Mouse (Mus musculus) liver, embryonic 15.5 days (tissue): Measurements from ENCODE around the gene Wdr82. TPM values are rescaled to one million over a fixed set of nuclear protein-coding genes. Genes with fewer than 3 reads are reported as not detected.

Source experiments
- ATAC-seq: fragments of 200-750 bp; cut with Nextera tagmentation; 2 replicates; pipeline ENCODE4 v1.8.0; 2017; ENCODE audit warnings: moderate number of reproducible peaks, mild to moderate bottlenecking, moderate library complexity; ENCODE audit not compliant: insufficient read depth
- H3K27ac ChIP-seq: fragments of 300-500 bp; sonication (generic); replicated peaks from 2 replicates; pipeline ENCODE4 v1.5.1; 2015; ENCODE audit warnings: mild to moderate bottlenecking, inconsistent platforms
- H3K27me3 ChIP-seq: fragments of 300-500 bp; sonication (generic); 2 replicates; pipeline ENCODE4 v1.6.1; 2015; ENCODE audit warnings: mild to moderate bottlenecking, inconsistent platforms
- H3K36me3 ChIP-seq: fragments of 300-500 bp; sonication (generic); replicated peaks from 2 replicates; pipeline ENCODE4 v1.6.1; 2015; ENCODE audit warnings: moderate library complexity, mild to moderate bottlenecking, inconsistent platforms
- H3K4me1 ChIP-seq: fragments of 300-500 bp; sonication (generic); replicated peaks from 2 replicates; pipeline ENCODE4 v1.6.1; 2015; ENCODE audit warnings: inconsistent platforms
- H3K4me2 ChIP-seq: fragments of 300-500 bp; sonication (generic); 2 replicates; pipeline ENCODE4 v1.6.1; 2015; ENCODE audit warnings: moderate library complexity, mild to moderate bottlenecking, inconsistent platforms
- H3K4me3 ChIP-seq: fragments of 300-500 bp; sonication (generic); replicated peaks from 2 replicates; pipeline ENCODE4 v1.5.1; 2015; ENCODE audit warnings: mild to moderate bottlenecking, inconsistent platforms
- H3K9ac ChIP-seq: fragments of 300-500 bp; sonication (generic); 2 replicates; pipeline ENCODE4 v1.6.1; 2015; ENCODE audit warnings: moderate library complexity, mild to moderate bottlenecking, inconsistent platforms
- H3K9me3 ChIP-seq: fragments of 300-500 bp; sonication (generic); replicated peaks from 2 replicates; pipeline ENCODE4 v1.6.1; 2016; ENCODE audit warnings: inconsistent platforms
- WGBS: fragments of 180-500 bp; shearing (Covaris S2); methylation state at CpG from one replicate; pipeline ENCODE4 v1.1.7; 2015; ENCODE audit warnings: mixed read lengths; ENCODE audit not compliant: insufficient replicate concordance; 5-methylcytosine and 5-hydroxymethylcytosine counted together
- polyA plus RNA-seq: library from polyadenylated mRNA; unstranded; fragments of >200 nt; fragmentation: Nextera tagmentation; extraction: Ambion mirVana; gene quantifications from 2 replicates; pipeline ENCODE4 v1.2.1, GENCODE M21; 2015

The Wdr82 gene
- polyA plus RNA-seq, 1 experiment from 2014 or later = 7.3 TPM

DNA sequence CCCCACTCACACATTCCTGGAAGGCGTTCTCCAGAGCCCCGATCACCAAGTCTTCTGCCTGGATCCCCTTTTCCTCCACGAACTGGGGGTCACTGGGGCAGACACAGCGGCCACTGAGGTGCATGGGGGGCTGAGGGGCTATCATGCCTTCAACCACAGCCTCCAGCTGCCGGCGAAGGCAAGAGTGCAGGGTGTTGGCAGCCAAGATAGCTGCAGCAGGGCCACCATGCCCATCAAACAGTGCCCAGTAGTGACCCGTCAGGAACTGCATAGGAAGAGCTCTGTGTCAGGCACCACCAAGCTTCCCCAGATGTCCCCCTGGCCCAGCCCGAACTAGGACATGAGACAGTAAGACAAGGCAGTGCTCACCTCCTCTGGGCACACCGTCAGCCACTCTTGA, 27.0 kb downstream of the Wdr82 start:
- WGBS = 71% methylated on average over 9 of the region's 9 CpGs
- H3K9ac ChIP-seq = no peak overlapping the region
- H3K4me1 ChIP-seq = peaks cover 34% of the 10 kb centered on the region
- H3K9me3 ChIP-seq = no peaks in the 10 kb centered on the region
- peak overlapping the region; percentile 85; the same call in 1 of the 2 replicates for H3K4me2 ChIP-seq
- peaks cover 11% of the 10 kb centered on the region; the same call in 1 of the 2 replicates for H3K36me3 ChIP-seq
- H3K4me3 ChIP-seq = peak overlapping the region; percentile 67; the same call in 1 of the 2 replicates
- H3K27me3 ChIP-seq = peaks cover 15% of the 10 kb centered on the region; the same call in 1 of the 2 replicates
- H3K27ac ChIP-seq = no peak overlapping the region
- ATAC-seq = no peak

DNA sequence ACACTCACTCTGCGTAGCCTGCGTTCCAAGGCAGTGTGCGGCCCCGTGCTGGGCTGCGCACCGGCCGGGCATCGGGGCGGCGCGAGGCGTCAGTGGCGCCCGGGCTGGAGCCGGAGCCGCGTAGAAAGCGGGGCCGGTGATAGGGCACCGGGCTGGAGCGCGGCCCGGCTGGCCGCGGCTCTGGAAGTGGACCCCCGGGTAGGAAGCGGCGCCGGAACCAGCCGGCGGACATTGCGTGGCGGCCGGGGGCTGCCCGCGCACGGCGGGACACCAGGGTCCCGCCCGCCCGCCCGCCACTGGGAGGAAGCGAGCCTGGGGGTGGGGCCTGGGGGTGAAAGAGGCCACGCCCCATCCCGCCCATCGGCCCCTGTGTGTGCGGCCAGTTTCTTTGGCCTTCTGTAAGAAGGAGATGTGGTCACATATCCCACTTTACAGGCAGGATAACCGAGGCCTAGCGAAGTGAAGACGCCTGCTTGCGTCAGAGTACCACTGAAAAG, 28.3 kb downstream of the Wdr82 start:
- Histone ChIP-seq H3K27me3 (peaks cover 15% of the 10 kb centered on the region; the same call in 1 of the 2 replicates), H3K4me3 (peak overlapping the region; percentile 67), H3K27ac (peak overlapping the region; percentile 38), H3K4me1 (peaks cover 46% of the 10 kb centered on the region), H3K36me3 (peaks cover 8% of the 10 kb centered on the region; the same call in 1 of the 2 replicates), H3K9ac (peak overlapping the region; percentile 65), H3K9me3 (no peaks in the 10 kb centered on the region), H3K4me2 (peak overlapping the region; percentile 85)
- under 1% methylated on average over 51 of the region's 51 CpGs for WGBS
- ATAC-seq = peak; percentile 58

DNA sequence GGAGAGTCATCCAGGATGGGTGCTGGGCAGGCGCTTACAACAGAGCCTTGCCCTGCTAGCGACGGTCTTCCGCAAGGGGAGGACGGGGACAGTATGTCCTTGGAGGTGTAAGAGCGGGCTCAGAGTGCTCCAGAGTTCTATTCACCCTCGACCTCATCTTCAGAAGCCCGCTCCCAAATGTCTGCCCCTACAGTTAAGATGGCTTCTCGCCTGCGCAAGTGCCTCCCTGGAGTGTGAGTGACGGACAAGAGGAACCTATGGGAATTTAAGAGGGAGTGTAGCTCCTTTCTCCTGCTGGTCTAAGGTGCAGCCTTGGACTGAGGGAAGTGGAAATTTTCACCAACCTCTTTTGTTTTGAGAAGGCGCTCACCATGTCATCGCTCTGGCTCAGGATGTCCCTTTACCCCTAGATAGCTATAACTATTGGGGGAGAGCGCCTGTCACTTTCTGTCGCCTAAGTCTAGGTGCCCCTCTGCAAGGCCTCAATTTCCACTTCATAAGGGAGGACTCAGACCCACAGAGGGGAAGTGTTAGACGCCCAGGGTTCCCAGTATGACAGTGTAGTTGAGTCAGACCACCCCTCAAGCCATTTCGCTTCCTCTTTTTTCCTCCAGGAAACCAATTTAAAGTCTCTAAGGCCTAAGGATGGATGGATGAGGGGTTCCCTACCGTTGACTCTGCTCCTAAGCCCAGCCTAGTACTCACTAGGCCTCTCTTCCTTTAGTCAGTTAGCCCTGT, 29.0 kb downstream of the Wdr82 start, which contains the start of gene Ppm1m:
TSS of gene Ppm1m (minus strand) at position 212 of the 738 bp plus-strand sequence.
- Histone ChIP-seq H3K9me3 (no peaks in the 10 kb centered on the region), H3K36me3 (peaks cover 8% of the 10 kb centered on the region; the same call in 1 of the 2 replicates), H3K4me1 (peaks cover 52% of the 10 kb centered on the region), H3K27ac (peak within 1 kb of the TSS; percentile 38), H3K4me3 (peak within 1 kb of the TSS; percentile 67), H3K27me3 (peaks cover 15% of the 10 kb centered on the region; the same call in 1 of the 2 replicates), H3K4me2 (peak within 1 kb of the TSS; percentile 85), H3K9ac (peak within 1 kb of the TSS; percentile 65)
- 0 out of 2 replicates have a peak, but pooled peaks have one; percentile 9 for ATAC-seq
- WGBS = 33% methylated on average over 18 of the region's 18 CpGs

DNA sequence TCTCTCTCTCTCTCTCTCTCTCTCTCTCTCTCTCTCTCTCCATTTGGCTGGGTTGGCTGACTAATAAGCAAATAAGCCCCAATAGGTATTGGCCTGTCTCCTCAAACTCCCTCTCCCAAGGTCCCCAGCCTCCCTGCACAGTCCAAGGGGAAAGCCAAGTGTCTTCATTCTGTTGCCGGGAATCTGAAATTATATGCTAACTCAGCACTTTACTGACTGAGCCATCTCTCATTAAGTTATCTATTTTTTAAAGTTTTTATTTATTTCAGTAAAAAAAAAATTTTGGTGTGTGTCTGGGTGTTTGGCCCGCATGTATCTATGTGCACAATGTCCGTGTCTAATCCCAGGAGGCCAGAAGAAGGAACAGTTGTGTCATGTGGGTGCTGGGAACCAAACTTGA, 31.2 kb downstream of the Wdr82 start:
- Histone ChIP-seq H3K36me3 (no peaks in the 10 kb centered on the region), H3K9me3 (no peaks in the 10 kb centered on the region), H3K27ac (no peak overlapping the region), H3K27me3 (peaks cover 15% of the 10 kb centered on the region; the same call in 1 of the 2 replicates), H3K9ac (no peak overlapping the region), H3K4me2 (peak overlapping the region; percentile 96), H3K4me3 (peak overlapping the region; percentile 75), H3K4me1 (peaks cover 63% of the 10 kb centered on the region)
- WGBS = 73% methylated on average over 3 of the region's 3 CpGs
- no peak for ATAC-seq

DNA sequence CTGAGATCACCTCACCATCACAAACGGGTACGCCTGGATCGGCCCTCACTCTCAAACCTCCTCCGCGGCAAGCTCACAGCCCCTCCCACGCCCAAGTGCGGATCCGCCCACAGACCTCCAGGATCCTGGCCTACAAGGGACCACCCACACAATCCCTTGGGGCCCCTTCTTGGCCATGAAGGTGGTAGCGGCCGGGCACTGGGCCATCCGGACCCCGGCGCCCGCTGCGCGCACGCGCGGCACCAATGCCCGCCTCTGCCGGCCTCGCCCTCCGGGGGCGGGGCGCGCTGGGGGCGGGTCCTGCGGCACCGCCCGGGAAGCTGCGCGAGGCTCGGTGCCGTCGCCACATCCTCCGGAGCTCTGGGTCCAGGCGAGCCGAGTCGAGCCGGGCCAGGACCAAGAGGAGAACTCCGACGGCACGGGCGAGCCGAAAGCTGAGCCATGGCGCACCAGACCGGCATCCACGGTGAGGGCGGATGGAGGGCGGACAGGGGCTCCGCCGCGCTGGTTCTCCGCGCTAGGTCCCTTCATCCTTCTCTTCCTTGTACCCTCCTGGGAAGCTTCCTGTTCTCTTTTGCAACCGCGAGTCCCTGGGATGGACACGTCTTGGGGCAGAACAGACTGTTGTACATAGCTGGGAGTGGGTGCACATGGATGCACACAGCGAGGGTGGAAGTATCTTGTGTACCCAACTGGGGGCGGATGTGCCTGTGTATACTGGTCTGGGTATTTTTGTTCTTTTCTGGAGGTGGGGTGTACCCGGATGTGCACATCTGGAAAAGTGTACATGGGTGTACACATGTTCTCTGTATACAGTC, 32.3 kb downstream of the Wdr82 start, which contains the start of gene Twf2:
TSS of gene Twf2 (plus strand) at position 290 of the 818 bp plus-strand sequence.
- H3K27ac ChIP-seq = peak within 1 kb of the TSS; percentile 65
- H3K4me3 ChIP-seq = peak within 1 kb of the TSS; percentile 75
- no peaks in the 10 kb centered on the region for H3K36me3 ChIP-seq
- H3K4me1 ChIP-seq = peaks cover 58% of the 10 kb centered on the region
- H3K9ac ChIP-seq = peak within 1 kb of the TSS; percentile 69
- peaks cover 10% of the 10 kb centered on the region; the same call in 1 of the 2 replicates for H3K27me3 ChIP-seq
- WGBS = under 1% methylated on average over 61 of the region's 61 CpGs
- no peaks in the 10 kb centered on the region for H3K9me3 ChIP-seq
- ATAC-seq = peak; percentile 84
- H3K4me2 ChIP-seq = peak within 1 kb of the TSS; percentile 96

DNA sequence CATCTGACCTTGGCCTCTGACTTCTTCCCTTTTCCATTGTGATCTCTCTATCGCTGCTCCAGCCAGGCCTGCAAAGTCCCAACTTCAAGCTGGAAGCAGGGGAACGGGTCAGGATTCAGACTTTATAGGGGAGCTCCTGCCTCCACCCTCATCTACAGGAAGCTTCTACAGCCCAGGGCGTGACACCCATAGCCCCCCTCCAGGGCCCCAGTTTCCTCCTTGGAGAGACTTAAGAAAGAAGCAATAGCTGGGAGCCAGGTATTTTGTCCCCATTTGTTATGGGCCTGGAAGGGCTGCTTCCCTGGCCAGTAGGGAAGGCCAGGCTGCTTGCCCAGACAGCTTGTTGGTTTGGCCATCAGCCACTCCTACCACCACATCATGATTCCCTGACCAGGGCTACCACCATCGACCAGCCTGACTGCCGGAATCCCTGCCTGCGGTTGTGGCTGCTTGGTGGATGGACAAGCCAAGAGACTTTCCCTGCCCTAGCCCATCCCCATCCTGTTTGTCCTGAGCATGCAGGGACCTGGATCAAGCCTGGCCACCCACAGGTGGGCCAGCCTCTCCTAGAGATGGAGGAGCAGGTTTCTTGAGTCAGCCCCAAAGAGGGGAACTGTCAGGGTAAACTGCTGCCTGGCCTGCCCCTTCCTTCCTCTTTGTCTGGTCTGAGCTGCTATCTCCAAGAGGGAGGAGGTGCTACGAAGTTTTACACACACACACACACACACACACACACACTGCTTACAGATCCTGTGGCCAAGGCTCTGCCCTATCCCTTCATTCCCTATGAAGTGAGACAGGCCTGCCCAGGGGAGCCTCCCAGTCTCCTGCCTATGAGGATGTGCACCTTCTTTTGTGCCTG, 33.5 kb downstream of the Wdr82 start:
- WGBS = 24% methylated on average over 7 of the region's 7 CpGs
- Histone ChIP-seq H3K27ac (peak overlapping the region; percentile 65), H3K9ac (no peak overlapping the region), H3K4me3 (peak overlapping the region; percentile 75), H3K4me1 (peaks cover 46% of the 10 kb centered on the region), H3K9me3 (no peaks in the 10 kb centered on the region), H3K27me3 (no peaks in the 10 kb centered on the region), H3K36me3 (no peaks in the 10 kb centered on the region), H3K4me2 (peak overlapping the region; percentile 96)
- ATAC-seq = no peak

DNA sequence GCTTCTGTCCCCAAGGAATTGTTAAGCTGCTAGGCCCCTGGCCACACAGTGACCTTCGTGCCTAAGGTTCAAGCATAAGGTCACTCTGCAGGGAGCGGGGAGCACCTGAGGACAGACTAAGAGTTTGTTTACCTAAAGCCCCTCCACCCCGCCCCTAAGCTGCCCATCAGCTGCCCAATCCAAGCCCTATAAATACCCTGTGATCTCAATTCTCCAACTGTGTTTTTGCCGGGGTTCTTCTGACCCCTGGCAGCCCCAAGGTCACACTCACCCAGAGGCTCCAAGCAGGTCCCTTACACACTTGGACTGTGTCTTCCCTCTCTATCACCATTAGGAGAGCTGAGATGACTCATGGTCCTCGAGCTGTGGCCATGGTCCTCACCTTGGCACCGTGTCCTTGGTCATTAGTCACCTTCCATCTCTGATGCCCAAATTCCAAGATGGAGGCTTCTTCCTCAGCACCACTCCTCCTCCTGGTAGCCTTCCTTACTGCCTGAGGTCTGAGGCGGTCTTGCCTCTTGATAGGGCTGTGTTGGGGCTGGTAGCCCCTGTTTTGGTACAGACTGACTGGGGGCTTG, 35.1 kb downstream of the Wdr82 start:
- Histone ChIP-seq H3K4me3 (no peak overlapping the region), H3K4me2 (no peak overlapping the region), H3K27me3 (no peaks in the 10 kb centered on the region), H3K36me3 (no peaks in the 10 kb centered on the region), H3K9ac (no peak overlapping the region), H3K9me3 (no peaks in the 10 kb centered on the region), H3K4me1 (peaks cover 36% of the 10 kb centered on the region), H3K27ac (no peak overlapping the region)
- no peak for ATAC-seq
- 65% methylated on average over 7 of the region's 7 CpGs for WGBS

DNA sequence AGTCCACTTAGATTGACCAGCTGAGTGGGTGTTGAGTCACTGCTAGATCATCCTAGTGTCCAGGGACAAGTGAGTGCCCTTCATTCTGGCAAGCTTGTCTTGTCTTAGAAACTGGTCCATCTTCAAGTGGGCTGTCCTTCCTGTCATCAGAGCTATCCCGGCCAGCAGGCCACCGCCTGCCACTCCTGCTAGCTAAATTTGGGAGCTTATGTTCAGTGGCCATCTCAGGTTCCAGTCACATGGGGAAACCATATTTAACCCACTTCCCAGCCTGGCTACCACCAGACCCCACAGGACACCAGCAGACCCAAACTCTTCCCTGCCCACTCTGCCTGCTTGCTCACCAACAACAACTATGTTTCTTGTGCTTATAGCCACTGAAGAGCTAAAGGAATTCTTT, 35.8 kb downstream of the Wdr82 start:
- H3K36me3 ChIP-seq = no peaks in the 10 kb centered on the region
- ATAC-seq = no peak
- H3K27me3 ChIP-seq = no peaks in the 10 kb centered on the region
- H3K4me2 ChIP-seq = no peak overlapping the region
- no peak overlapping the region for H3K27ac ChIP-seq
- peaks cover 41% of the 10 kb centered on the region for H3K4me1 ChIP-seq
- no peak overlapping the region for H3K9ac ChIP-seq
- H3K4me3 ChIP-seq = no peak overlapping the region
- H3K9me3 ChIP-seq = no peaks in the 10 kb centered on the region
- WGBS = 66% methylated on average over 2 of the region's 2 CpGs

DNA sequence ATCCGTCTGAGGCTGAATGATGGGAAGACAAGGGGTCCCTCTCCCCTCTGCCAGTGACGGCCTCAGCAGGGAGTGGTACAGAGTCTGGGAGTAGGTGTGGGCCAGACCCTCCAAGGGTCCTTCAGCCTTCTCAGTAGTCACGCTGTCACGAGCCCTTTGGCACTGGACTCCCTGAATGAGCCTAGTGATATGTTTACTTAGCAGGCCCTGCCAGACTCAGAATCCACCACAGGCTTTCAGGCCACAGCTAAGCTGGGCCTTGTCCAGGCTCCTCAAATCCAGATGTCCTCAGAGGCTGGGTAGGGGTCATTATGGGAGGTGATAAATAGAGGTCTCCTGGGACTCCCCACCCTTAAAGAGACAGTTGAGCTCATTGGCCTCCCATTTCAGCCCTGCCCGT, 37.5 kb downstream of the Wdr82 start:
- no peaks in the 10 kb centered on the region for H3K27me3 ChIP-seq
- H3K27ac ChIP-seq = no peak overlapping the region
- peaks cover 41% of the 10 kb centered on the region for H3K4me1 ChIP-seq
- WGBS = 71% methylated on average over 5 of the region's 5 CpGs
- no peak overlapping the region for H3K9ac ChIP-seq
- H3K36me3 ChIP-seq = 0 out of 2 replicates have a peak, but pooled peaks cover 9% of the 10 kb centered on the region
- no peak overlapping the region for H3K4me2 ChIP-seq
- no peaks in the 10 kb centered on the region for H3K9me3 ChIP-seq
- ATAC-seq = no peak
- H3K4me3 ChIP-seq = no peak overlapping the region

DNA sequence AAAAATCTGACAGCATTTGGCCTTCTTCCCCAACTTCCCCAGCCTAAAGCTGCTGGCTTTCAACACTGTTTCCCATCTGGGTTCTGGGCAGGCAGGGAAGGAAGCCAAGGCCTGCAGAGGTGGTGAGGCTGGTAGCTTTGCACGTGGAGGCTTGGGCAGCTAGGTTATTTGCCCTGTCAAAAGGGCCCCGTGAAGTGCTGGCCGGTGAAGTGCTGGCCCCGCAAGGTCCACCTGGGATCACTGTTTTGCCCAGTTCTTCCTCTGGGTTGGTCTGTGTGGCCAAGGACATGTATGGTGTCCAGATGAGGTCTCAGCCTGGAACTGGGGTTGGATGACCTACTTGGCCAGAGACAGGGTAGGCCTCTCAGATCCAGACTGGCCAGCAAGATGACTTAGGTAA, 39.2 kb downstream of the Wdr82 start:
- Histone ChIP-seq H3K4me3 (no peak overlapping the region), H3K27ac (no peak overlapping the region), H3K4me1 (peaks cover 25% of the 10 kb centered on the region), H3K4me2 (no peak overlapping the region), H3K36me3 (0 out of 2 replicates have a peak, but pooled peaks cover 26% of the 10 kb centered on the region), H3K9me3 (no peaks in the 10 kb centered on the region), H3K9ac (no peak overlapping the region), H3K27me3 (no peaks in the 10 kb centered on the region)
- ATAC-seq = no peak
- WGBS = 78% methylated on average over 4 of the region's 4 CpGs
